Mouse (Mus musculus) layer of hippocampus, adult 8-10 months (tissue): ENCODE data around the gene Itgb1. TPM values are rescaled to one million over a fixed set of nuclear protein-coding genes. Genes with fewer than 3 reads are reported as not detected.

Experiments used
- DNase-seq, 2 experiments: peaks; one replicate each; pipeline ENCODE4 v3.0.0; 2022; ENCODE audit warnings: low spot score in 2 of 2
- total RNA-seq, 4 experiments: library from RNA; stranded (reverse); gene quantifications; 2 replicates each; pipeline ENCODE4 v1.2.4; 2022

Gene Itgb1
- total RNA-seq, 4 experiments from 2014 or later = 37.0 to 52.4 (median 45.1) TPM

GRCm38 (mm10) chr8:128681970-128682369 lies 3.5 kb upstream of the Itgb1 start:
- no peak for DNase-seq

GRCm38 (mm10) chr8:128684609-128685506 lies 596 bp upstream of the Itgb1 start:
- DNase-seq = no peak

- no peak for DNase-seq
These were observed 1.1 kb downstream of the Itgb1 start for GRCm38 (mm10) chr8:128686429-128686990.

- no peak for DNase-seq
These were observed 3.2 kb downstream of the Itgb1 start for GRCm38 (mm10) chr8:128688679-128689078.

DNA sequence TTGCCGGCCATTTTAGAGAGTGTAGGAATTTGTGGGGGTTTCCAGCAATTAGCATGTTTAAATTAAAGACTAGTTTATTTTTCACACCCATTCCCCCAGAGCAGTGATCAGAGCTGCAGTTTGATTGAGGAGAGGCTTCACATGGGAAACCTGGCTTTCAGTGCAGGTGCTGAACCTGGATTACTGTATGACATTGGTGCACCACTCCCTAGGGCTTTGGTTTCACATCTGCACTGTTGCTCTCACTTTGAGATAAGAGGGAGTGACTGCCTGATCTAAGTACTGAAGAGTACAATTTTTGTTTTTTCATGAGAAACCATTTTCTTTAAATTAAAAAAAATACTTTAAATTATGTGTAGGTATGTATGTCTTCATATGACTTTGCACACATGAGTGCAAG lies 4.6 kb downstream of the Itgb1 start:
- DNase-seq = no peak

DNA sequence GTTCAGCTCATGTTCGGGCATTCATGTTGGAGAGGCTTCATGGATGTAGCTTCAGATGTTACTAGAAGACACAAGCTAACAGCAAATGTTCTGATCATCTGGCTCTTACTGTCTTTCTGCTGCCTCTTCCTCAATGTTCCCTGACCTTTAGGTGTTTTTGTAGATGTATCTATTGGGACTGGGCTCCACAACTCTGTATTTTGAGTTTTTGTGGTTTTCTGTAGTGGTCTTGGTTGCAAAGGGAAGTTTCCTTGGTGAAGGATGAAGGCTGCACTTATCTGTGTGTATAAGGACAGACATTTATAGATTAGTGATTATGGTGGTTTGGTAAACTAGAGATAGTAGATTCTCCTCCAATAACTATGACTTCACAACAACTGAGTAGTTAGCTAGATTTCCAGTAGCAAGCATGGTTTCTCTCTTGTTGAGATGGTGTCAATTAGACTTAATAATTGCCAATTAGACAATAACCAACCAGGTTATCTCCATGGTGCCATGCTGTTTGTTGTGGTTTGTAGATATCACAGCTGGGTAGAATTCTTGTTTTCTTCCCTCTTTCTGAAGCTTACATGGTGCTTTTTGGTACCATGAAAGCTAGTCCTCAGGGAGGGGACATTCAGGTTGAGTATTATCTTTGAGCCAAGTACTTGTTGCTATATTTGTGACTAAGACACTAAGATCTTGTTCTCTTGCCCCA lies 11.4 kb downstream of the Itgb1 start:
- no peak for DNase-seq

- DNase-seq = no peak
These were observed 12.5 kb downstream of the Itgb1 start for GRCm38 (mm10) chr8:128697945-128698344.

DNA sequence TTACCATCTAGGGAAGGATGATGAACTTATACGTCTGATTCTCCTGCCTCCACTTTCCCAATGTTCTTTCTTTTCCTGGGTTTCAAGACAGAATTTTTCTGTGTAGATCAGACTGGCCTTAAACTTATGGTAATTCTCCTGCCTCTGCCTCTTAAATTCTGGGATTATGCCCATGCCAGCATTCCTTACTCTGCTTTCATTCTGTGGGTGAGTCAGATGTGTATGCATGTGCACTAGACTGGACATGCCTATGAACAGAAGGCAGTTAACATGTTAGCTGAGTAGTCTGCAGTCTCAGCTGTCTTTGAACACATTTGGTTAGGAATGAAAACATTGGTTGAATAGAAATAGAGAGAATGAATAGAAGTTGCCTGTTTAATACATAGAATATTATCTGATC lies 18.9 kb downstream of the Itgb1 start:
- DNase-seq = no peak

GRCm38 (mm10) chr8:128704836-128705235 lies 19.4 kb downstream of the Itgb1 start:
- no peak for DNase-seq

DNA sequence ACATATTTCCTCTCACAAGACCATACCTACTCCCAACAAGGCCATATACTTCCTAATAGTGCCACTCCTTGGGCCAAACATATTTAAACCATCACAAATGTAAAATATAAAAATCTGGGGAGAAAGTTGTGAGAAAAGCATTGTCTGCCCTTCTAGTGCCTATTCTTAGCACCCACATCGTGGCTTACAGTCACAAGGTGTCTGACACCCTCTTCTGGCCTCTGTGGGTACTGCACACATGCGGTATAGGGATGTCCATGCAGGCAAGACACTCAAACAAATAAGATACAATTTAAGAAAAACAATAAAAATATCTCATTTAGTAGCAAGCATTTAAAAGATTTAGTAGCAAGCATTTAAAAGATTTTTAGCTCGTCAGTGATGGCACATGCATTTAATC lies 23.8 kb downstream of the Itgb1 start:
- DNase-seq = peak in 1 of 2 experiments; percentile 74

GRCm38 (mm10) chr8:128716184-128716583 lies 30.7 kb downstream of the Itgb1 start:
- DNase-seq = peak; percentile 30 to 38

DNA sequence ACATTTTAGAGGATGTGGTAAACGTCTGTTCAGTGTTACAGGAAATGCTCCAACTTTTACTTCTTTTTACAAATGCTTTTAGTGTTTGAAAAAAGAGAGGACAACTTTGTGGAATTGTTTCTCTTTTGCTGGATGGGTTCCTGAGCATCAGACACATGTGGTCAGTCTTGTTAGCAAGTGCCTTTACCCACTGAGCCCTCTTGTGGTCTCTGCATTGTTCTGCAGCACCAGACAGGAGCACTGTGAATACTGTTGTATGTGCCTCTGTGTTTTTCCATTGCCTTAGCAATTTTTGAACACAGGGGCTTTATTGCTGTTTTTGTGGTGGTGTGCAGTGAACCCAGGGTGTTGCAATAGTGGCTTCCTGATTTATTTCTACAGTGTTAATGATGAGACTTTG lies 39.4 kb downstream of the Itgb1 start:
- DNase-seq = no peak

DNA sequence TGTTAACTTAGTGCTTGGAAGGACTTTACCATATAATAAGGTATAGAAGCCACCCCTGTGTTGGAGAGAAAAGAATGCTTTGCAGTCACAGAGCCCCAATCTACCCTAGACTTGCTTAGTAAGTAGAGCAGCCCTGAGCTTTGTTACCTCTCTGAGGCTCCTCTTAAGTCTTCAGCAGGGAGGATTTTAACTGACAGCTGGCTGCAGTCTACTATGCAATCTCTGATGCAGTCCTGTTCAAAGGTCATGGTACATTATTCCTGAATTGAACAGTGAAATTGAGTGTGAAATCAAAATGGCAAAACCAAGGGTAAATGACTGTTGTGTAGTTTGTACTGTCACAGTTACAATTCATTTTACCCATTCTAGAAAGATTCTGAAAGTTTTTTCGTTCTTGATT lies 41.8 kb downstream of the Itgb1 start:
- DNase-seq = no peak

DNA sequence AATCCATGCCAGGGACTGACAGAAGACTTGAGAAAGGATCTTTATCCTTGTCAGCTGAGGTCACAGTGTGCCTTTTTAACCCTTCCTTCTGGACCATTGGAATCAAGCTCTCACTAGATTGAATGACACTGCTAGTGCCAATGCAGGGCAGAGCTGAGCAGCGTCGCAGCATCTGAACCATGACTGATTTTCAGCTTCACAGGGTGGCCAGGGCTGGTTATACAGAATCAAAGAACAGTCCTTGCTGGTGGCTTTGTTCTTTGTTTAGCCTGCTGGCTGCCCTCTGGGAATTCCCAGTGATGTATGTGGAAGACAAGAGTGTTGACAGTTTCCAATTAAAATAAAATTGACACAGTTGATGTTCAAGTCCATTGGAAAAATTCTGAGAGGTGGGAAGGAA lies 46.8 kb downstream of the Itgb1 start:
- no peak for DNase-seq

- no peak for DNase-seq
These were observed 48.7 kb downstream of the Itgb1 start for GRCm38 (mm10) chr8:128734118-128734517.

DNA sequence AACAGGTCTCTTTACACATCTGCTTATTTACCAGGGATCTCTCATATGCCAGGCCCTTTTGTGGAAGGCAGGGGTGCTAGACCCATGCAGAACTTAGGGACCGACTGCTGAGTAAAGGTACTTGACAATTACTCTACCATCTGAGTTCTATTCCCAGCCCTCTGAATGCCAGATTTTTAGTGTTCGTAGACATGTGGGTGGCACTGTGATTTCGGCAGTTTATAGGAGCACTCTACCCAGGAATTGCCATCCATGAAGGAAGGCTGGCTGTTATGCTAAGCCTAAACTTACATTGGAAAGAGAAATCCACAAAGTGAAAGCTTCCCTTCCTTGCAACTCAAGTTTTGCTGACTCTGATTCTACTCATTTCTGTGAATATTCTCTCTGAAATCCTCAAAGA lies 50.2 kb downstream of the Itgb1 start:
- no peak for DNase-seq

Other genes with a start within 250 kb of the Itgb1 start
- not detected for gene Gm3952, start 113.0 kb downstream of the Itgb1 start, total RNA-seq